Mouse (Mus musculus) liver, postnatal 0 days (tissue): Measurements from ENCODE around the gene Enoph1.

Experiments used
- CTCF ChIP-seq: sonication (generic); IDR thresholded peaks from 2 replicates; pipeline ENCODE4 v1.5.1; 2016; ENCODE audit warnings: antibody characterized with exemption, low read depth
- EP300 ChIP-seq: IDR thresholded peaks from 2 replicates; pipeline ENCODE4 v1.6.1; 2016; ENCODE audit warnings: antibody characterized with exemption, low read depth, mild to moderate bottlenecking

DNA sequence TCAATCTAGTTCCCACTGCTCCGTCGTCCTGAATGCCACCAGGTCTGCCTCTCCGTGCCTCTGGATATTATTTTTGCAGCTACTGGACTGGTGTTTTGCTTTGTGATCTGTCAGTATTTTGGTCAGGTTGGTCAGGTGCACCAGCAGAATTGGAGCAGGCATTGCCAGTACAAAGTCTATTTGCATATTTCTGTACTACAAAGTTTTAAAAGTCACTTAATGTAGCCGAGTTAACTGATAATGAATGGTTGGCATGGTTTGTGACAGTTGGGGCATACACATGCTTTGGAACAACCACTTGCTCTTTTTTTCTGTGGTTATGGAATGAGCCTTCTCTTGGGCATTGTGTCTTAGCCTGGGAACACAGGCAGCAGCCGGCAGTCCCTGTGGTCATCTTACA, 4.8 kb downstream of the Enoph1 start:
- TF ChIP-seq EP300, result no peak
- no peak for TF ChIP-seq CTCF
